Mouse (Mus musculus) small intestine, adult 2 months (tissue): ENCODE measurements around the gene Sparcl1.

Experiments
- CTCF ChIP-seq: fragments of 200-500 bp; IDR thresholded peaks from 2 replicates; pipeline ENCODE4 v1.5.1; 2012; ENCODE audit warnings: low read depth, mild to moderate bottlenecking, control low read depth, inconsistent platforms, low read length, moderate library complexity, mixed read lengths; ENCODE audit not compliant: insufficient replicate concordance, insufficient read length; ENCODE audit errors: extremely low read depth
- POLR2A ChIP-seq: fragments of 200-500 bp; IDR thresholded peaks from 2 replicates; pipeline ENCODE4 v1.6.1; 2012; ENCODE audit warnings: low read depth, mild to moderate bottlenecking, control low read depth, inconsistent platforms, low read length, moderate library complexity

- no peak for TF ChIP-seq POLR2A
- no peak for TF ChIP-seq CTCF
Measured at GRCm38 (mm10) chr5:104126561-104127320, 13.2 kb upstream of the Sparcl1 start.
